Mouse (Mus musculus): ENCODE measurements around the gene Nup133.

GRCm38 (mm10) chr8:123892586-123893155 lies 56.4 kb downstream of the Nup133 start:
- no peak for TF ChIP-seq CTCF (IDR thresholded peaks at IDR 0.05; ENCODE audit: low read depth, low read length)
- no peak for TF ChIP-seq POLR2A (IDR thresholded peaks at IDR 0.05; ENCODE audit: extremely low read depth, insufficient read depth, low read length)

All from liver, adult 2 months (tissue).